ENCODE assay signal across 7 mouse cellular contexts in genomic region chr15:81693366-81693966, GRCm38 (mm10). TPM values are rescaled to one million over a fixed set of nuclear protein-coding genes. Genes with fewer than 3 reads are reported as not detected.
DNase-seq lines count a peak whose midpoint lies in the region; ATAC-seq and TF ChIP-seq lines count a peak whose summit lies in the region.

No protein-coding gene starts in this region.

- H3K36me3 ChIP-seq in lung, embryonic 14.5 days (ENCODE audit: insufficient read depth) = peaks cover 1% of the 10 kb centered on the region; the same call in 1 of the 2 replicates
- H3K36me3 ChIP-seq in embryonic facial prominence, embryonic 15.5 days = peaks cover 5% of the 10 kb centered on the region; the same call in 1 of the 2 replicates
- 0 out of 2 replicates have a peak, but pooled peaks cover 4% of the 10 kb centered on the region for H3K36me3 ChIP-seq in intestine, embryonic 15.5 days
- peaks cover 3% of the 10 kb centered on the region; the same call in 1 of the 2 replicates for H3K36me3 ChIP-seq in neural tube, embryonic 13.5 days

- peaks cover 40% of the 10 kb centered on the region for H3K27me3 ChIP-seq in lung, embryonic 14.5 days (ENCODE audit: insufficient read depth, low read length)
- H3K27me3 ChIP-seq in embryonic facial prominence, embryonic 15.5 days = peaks cover 45% of the 10 kb centered on the region
- H3K27me3 ChIP-seq in intestine, embryonic 15.5 days (replicated peaks) = peaks cover 38% of the 10 kb centered on the region
- peaks cover 57% of the 10 kb centered on the region for H3K27me3 ChIP-seq in neural tube, embryonic 13.5 days

- H3K4me3 ChIP-seq in lung, embryonic 14.5 days (ENCODE audit: low read depth, low read length) = peak overlapping the region; percentile 55
- peak overlapping the region; percentile 61 for H3K4me3 ChIP-seq in embryonic facial prominence, embryonic 15.5 days (replicated peaks)
- H3K4me3 ChIP-seq in intestine, embryonic 15.5 days (replicated peaks) = peak overlapping the region; percentile 59
- H3K4me3 ChIP-seq in neural tube, embryonic 13.5 days = peak overlapping the region; percentile 53

- DNase-seq in lung, embryonic 14.5 days = peak; percentile 8
- DNase-seq in lung, postnatal 25 days (ENCODE audit: low spot score) = no peak
- DNase-seq in ovary, adult 18-20 months (ENCODE audit: low spot score) = no peak
- DNase-seq in c-Kit-positive CD71-positive TER-119-positive erythroid progenitor cells, embryonic 14.5 days (ENCODE audit: low spot score) = no peak

- H3K4me2 ChIP-seq in lung, embryonic 14.5 days = peak overlapping the region; percentile 96
- peak overlapping the region; percentile 97 for H3K4me2 ChIP-seq in embryonic facial prominence, embryonic 15.5 days (replicated peaks)
- H3K4me2 ChIP-seq in intestine, embryonic 15.5 days (replicated peaks) = peak overlapping the region; percentile 99
- H3K4me2 ChIP-seq in neural tube, embryonic 13.5 days = peak overlapping the region; percentile 85

- peak overlapping the region; percentile 62 for H3K9ac ChIP-seq in lung, embryonic 14.5 days
- H3K9ac ChIP-seq in embryonic facial prominence, embryonic 15.5 days = peak overlapping the region; percentile 50
- peak overlapping the region; percentile 58 for H3K9ac ChIP-seq in intestine, embryonic 15.5 days
- H3K9ac ChIP-seq in neural tube, embryonic 13.5 days = peak overlapping the region; percentile 79

- no peaks in the 10 kb centered on the region for H3K9me3 ChIP-seq in lung, embryonic 14.5 days (ENCODE audit: low read depth, low read length)
- no peaks in the 10 kb centered on the region for H3K9me3 ChIP-seq in embryonic facial prominence, embryonic 15.5 days (replicated peaks)
- H3K9me3 ChIP-seq in intestine, embryonic 15.5 days = no peaks in the 10 kb centered on the region
- H3K9me3 ChIP-seq in neural tube, embryonic 13.5 days = no peaks in the 10 kb centered on the region

- H3K4me1 ChIP-seq in lung, embryonic 14.5 days (ENCODE audit: insufficient read depth) = no peaks in the 10 kb centered on the region
- H3K4me1 ChIP-seq in embryonic facial prominence, embryonic 15.5 days = peaks cover 23% of the 10 kb centered on the region
- H3K4me1 ChIP-seq in intestine, embryonic 15.5 days (replicated peaks) = peaks cover 14% of the 10 kb centered on the region
- peaks cover 25% of the 10 kb centered on the region for H3K4me1 ChIP-seq in neural tube, embryonic 13.5 days (replicated peaks)

- peak; percentile 4; the same call in 1 of the 2 replicates for ATAC-seq in lung, embryonic 14.5 days (ENCODE audit: insufficient read depth)
- ATAC-seq in embryonic facial prominence, embryonic 15.5 days (ENCODE audit: insufficient number of reproducible peaks, low FRiP score, low TSS enrichment, low read depth) = no peak; the same call in 1 of the 2 replicates
- ATAC-seq in intestine, embryonic 15.5 days = peak; percentile 55
- ATAC-seq in neural tube, embryonic 13.5 days (ENCODE audit: low read depth) = peak; percentile 7; the same call in 1 of the 2 replicates

- no peak overlapping the region for H3K27ac ChIP-seq in lung, embryonic 14.5 days (ENCODE audit: low read depth)
- H3K27ac ChIP-seq in embryonic facial prominence, embryonic 15.5 days (replicated peaks) = no peak overlapping the region
- H3K27ac ChIP-seq in intestine, embryonic 15.5 days = no peak overlapping the region
- no peak overlapping the region for H3K27ac ChIP-seq in neural tube, embryonic 13.5 days (replicated peaks)

- WGBS in lung, embryonic 14.5 days = 3% methylated on average over 41 of the region's 41 CpGs
- 4% methylated on average over 41 of the region's 41 CpGs for WGBS in embryonic facial prominence, embryonic 15.5 days
- 2% methylated on average over 41 of the region's 41 CpGs for WGBS in intestine, embryonic 15.5 days
- WGBS in neural tube, embryonic 13.5 days = 5% methylated on average over 41 of the region's 41 CpGs

- no peak for TF ChIP-seq CTCF in lung, embryonic 14.5 days (IDR thresholded peaks at IDR 0.05; ENCODE audit: low read depth)

RNA-seq across cellular contexts. Expression of gene Chadl, which starts 3.6 kb away (rescaled TPM):
- 4.6 and 4.7 TPM in 2 replicates for polyA plus RNA-seq in lung, embryonic 14.5 days (2014; fragmentation: Nextera tagmentation; extraction: Ambion mirVana)
- 10.4 and 12.4 TPM in 2 replicates for polyA plus RNA-seq in embryonic facial prominence, embryonic 15.5 days (2015; fragmentation: Nextera tagmentation; extraction: Ambion mirVana)
- polyA plus RNA-seq in intestine, embryonic 15.5 days (2015; fragmentation: Nextera tagmentation; extraction: Ambion mirVana) = 2.8 and 2.9 TPM in 2 replicates
- 12.3 and 13.8 TPM in 2 replicates for polyA plus RNA-seq in neural tube, embryonic 13.5 days (2015; fragmentation: Nextera tagmentation; extraction: Ambion mirVana)

RNA-seq across cellular contexts. Expression of gene L3mbtl2, which starts 29.8 kb away (rescaled TPM):
- 25.8 and 26.7 TPM in 2 replicates for polyA plus RNA-seq in lung, embryonic 14.5 days (2014; fragmentation: Nextera tagmentation; extraction: Ambion mirVana)
- polyA plus RNA-seq in embryonic facial prominence, embryonic 15.5 days (2015; fragmentation: Nextera tagmentation; extraction: Ambion mirVana) = 18.0 and 20.0 TPM in 2 replicates
- 21.5 and 22.2 TPM in 2 replicates for polyA plus RNA-seq in intestine, embryonic 15.5 days (2015; fragmentation: Nextera tagmentation; extraction: Ambion mirVana)
- 23.1 and 27.0 TPM in 2 replicates for polyA plus RNA-seq in neural tube, embryonic 13.5 days (2015; fragmentation: Nextera tagmentation; extraction: Ambion mirVana)

RNA-seq across cellular contexts. Expression of gene Zc3h7b, which starts 51.4 kb away (rescaled TPM):
- 45.6 and 46.1 TPM in 2 replicates for polyA plus RNA-seq in lung, embryonic 14.5 days (2014; fragmentation: Nextera tagmentation; extraction: Ambion mirVana)
- 29.5 and 31.2 TPM in 2 replicates for polyA plus RNA-seq in embryonic facial prominence, embryonic 15.5 days (2015; fragmentation: Nextera tagmentation; extraction: Ambion mirVana)
- polyA plus RNA-seq in intestine, embryonic 15.5 days (2015; fragmentation: Nextera tagmentation; extraction: Ambion mirVana) = 16.8 and 17.2 TPM in 2 replicates
- 43.9 and 47.6 TPM in 2 replicates for polyA plus RNA-seq in neural tube, embryonic 13.5 days (2015; fragmentation: Nextera tagmentation; extraction: Ambion mirVana)

RNA-seq across cellular contexts. Expression of gene Rangap1, which starts 51.9 kb away (rescaled TPM):
- 101 and 107 TPM in 2 replicates for polyA plus RNA-seq in lung, embryonic 14.5 days (2014; fragmentation: Nextera tagmentation; extraction: Ambion mirVana)
- 98.3 and 102 TPM in 2 replicates for polyA plus RNA-seq in embryonic facial prominence, embryonic 15.5 days (2015; fragmentation: Nextera tagmentation; extraction: Ambion mirVana)
- polyA plus RNA-seq in intestine, embryonic 15.5 days (2015; fragmentation: Nextera tagmentation; extraction: Ambion mirVana) = 95.0 and 102 TPM in 2 replicates
- 114 and 115 TPM in 2 replicates for polyA plus RNA-seq in neural tube, embryonic 13.5 days (2015; fragmentation: Nextera tagmentation; extraction: Ambion mirVana)
